Mouse (Mus musculus) liver, embryonic 14.5 days (tissue): ENCODE results near the gene Dkkl1. TPM values are rescaled to one million over a fixed set of nuclear protein-coding genes. Genes with fewer than 3 reads are reported as not detected.

ENCODE experiments used
- ATAC-seq: fragments of 200-750 bp; cut with Nextera tagmentation; 2 replicates; pipeline ENCODE4 v1.8.0; 2017; ENCODE audit warnings: moderate number of reproducible peaks, mild to moderate bottlenecking, moderate library complexity; ENCODE audit not compliant: insufficient read depth
- DNase-seq, 3 experiments: peaks; one replicate each; pipeline ENCODE4 v3.0.0-alpha.2; 2012 to 2013; ENCODE audit warnings: low read depth in 3 of 3, low spot score in 3 of 3
- H3K27ac ChIP-seq: fragments of 300-500 bp; sonication (generic); 2 replicates; pipeline ENCODE4 v1.5.1; 2014; ENCODE audit warnings: moderate library complexity, mild to moderate bottlenecking, control low read depth, inconsistent platforms
- H3K27me3 ChIP-seq: fragments of 300-500 bp; sonication (generic); 2 replicates; pipeline ENCODE4 v1.6.1; 2014; ENCODE audit warnings: mild to moderate bottlenecking, low read length, moderate library complexity; ENCODE audit not compliant: control insufficient read depth, insufficient read depth
- H3K36me3 ChIP-seq: fragments of 300-500 bp; sonication (generic); replicated peaks from 2 replicates; pipeline ENCODE4 v1.6.1; 2014; ENCODE audit warnings: low read depth; ENCODE audit not compliant: control insufficient read depth, insufficient read depth
- H3K4me1 ChIP-seq, 2 experiments: fragments of 200-500 bp in 1 of 2; fragments of 300-500 bp in 1 of 2; sonication (generic) in 1 of 2; replicated peaks; 2 replicates each; pipeline ENCODE4 v1.6.1; 2012 to 2014; ENCODE audit warnings: antibody characterized with exemption in 1 of 2, inconsistent platforms in 1 of 2, low read length in 1 of 2; ENCODE audit not compliant: control insufficient read depth in 2 of 2, insufficient read depth in 2 of 2
- H3K4me2 ChIP-seq: fragments of 300-500 bp; sonication (generic); 2 replicates; pipeline ENCODE4 v1.6.1; 2014; ENCODE audit warnings: low read depth, mild to moderate bottlenecking, control low read depth, moderate library complexity
- H3K4me3 ChIP-seq, 2 experiments: fragments of 200-500 bp in 1 of 2; fragments of 300-500 bp in 1 of 2; sonication (generic) in 1 of 2; 2 replicates each; pipeline ENCODE4 v1.5.1; 2012 to 2014; ENCODE audit warnings: low read depth in 2 of 2, low read length in 2 of 2, mild to moderate bottlenecking in 2 of 2, control low read depth in 1 of 2, inconsistent platforms in 1 of 2, moderate library complexity in 1 of 2; ENCODE audit not compliant: insufficient read depth in 1 of 2
- H3K9ac ChIP-seq: fragments of 300-500 bp; sonication (generic); replicated peaks from 2 replicates; pipeline ENCODE4 v1.6.1; 2014; ENCODE audit warnings: mild to moderate bottlenecking, control low read depth, moderate library complexity
- H3K9me3 ChIP-seq: fragments of 300-500 bp; sonication (generic); 2 replicates; pipeline ENCODE4 v1.6.1; 2016; ENCODE audit warnings: low read length, mixed read lengths; ENCODE audit not compliant: control insufficient read depth
- CTCF ChIP-seq: IDR thresholded peaks from 2 replicates; pipeline ENCODE4 v1.5.1; 2016; ENCODE audit warnings: antibody characterized with exemption, low read depth, control low read depth
- EP300 ChIP-seq: IDR thresholded peaks from 2 replicates; pipeline ENCODE4 v1.6.1; 2016; ENCODE audit warnings: antibody characterized with exemption, low read depth
- WGBS: fragments of 180-500 bp; shearing (Covaris S2); extraction: QIAGEN DNeasy Blood & Tissue Kit; methylation state at CpG from one replicate; pipeline ENCODE4 v1.1.7; 2014; ENCODE audit not compliant: insufficient replicate concordance; 5-methylcytosine and 5-hydroxymethylcytosine counted together
- polyA plus RNA-seq, 2 experiments: library from polyadenylated mRNA; depleted of rRNA in 1 of 2; stranded (reverse) in 1 of 2; unstranded in 1 of 2; fragments of >200 nt; fragmentation: Nextera tagmentation in 1 of 2; extraction: Ambion mirVana in 1 of 2; gene quantifications; 2 replicates each; pipeline versions ENCODE4 v1.2.1 to v1.2.3; 2012 to 2014

The Dkkl1 gene
- polyA plus RNA-seq, 2 experiments: 1.1 to 2.1 TPM

- Histone ChIP-seq H3K9ac (no peak overlapping the region), H3K27me3 (no peaks in the 10 kb centered on the region), H3K4me1 (peaks cover 0 to 11% of the 10 kb centered on the region in 2 experiments; a peak in 1 of 4 replicates), H3K36me3 (no peaks in the 10 kb centered on the region), H3K4me3 (no peak overlapping the region), H3K4me2 (no peak overlapping the region), H3K27ac (no peak overlapping the region), H3K9me3 (no peaks in the 10 kb centered on the region)
- 59% methylated on average over 7 of the region's 7 CpGs for WGBS
- DNase-seq (no peak), ATAC-seq (no peak)
- no peak for TF ChIP-seq CTCF
- TF ChIP-seq EP300: no peak
Measured at GRCm38 (mm10) chr7:45229459-45230203, 17.7 kb upstream of the Dkkl1 start.

GRCm38 (mm10) chr7:45229046-45229445 lies 17.1 kb upstream of the Dkkl1 start:
- no peak for TF ChIP-seq EP300
- TF ChIP-seq CTCF: no peak

GRCm38 (mm10) chr7:45228548-45228947 lies 16.6 kb upstream of the Dkkl1 start:
- Histone ChIP-seq H3K4me2 (no peak overlapping the region), H3K4me1 (peaks cover 0 to 5% of the 10 kb centered on the region in 2 experiments; a peak in 1 of 4 replicates), H3K9me3 (no peaks in the 10 kb centered on the region), H3K9ac (no peak overlapping the region), H3K27ac (no peak overlapping the region), H3K36me3 (no peaks in the 10 kb centered on the region), H3K27me3 (no peaks in the 10 kb centered on the region), H3K4me3 (no peak overlapping the region)
- ATAC-seq (no peak), DNase-seq (no peak)
- TF ChIP-seq EP300: no peak
- TF ChIP-seq CTCF: no peak
- WGBS: 79% methylated on average over 18 of the region's 18 CpGs

More at GRCm38 (mm10) chr7:45229046-45229445, 17.1 kb upstream of the Dkkl1 start:
- H3K4me3 ChIP-seq: no peak overlapping the region
- WGBS: 64% methylated on average over 8 of the region's 8 CpGs
- H3K9me3 ChIP-seq: no peaks in the 10 kb centered on the region
- H3K9ac ChIP-seq: no peak overlapping the region
- H3K36me3 ChIP-seq: no peaks in the 10 kb centered on the region
- no peak overlapping the region for H3K4me2 ChIP-seq
- peaks cover 0 to 9% of the 10 kb centered on the region in 2 experiments; a peak in 1 of 4 replicates for H3K4me1 ChIP-seq
- no peak for ATAC-seq
- DNase-seq: no peak
- H3K27ac ChIP-seq: no peak overlapping the region
- no peaks in the 10 kb centered on the region for H3K27me3 ChIP-seq

GRCm38 (mm10) chr7:45226421-45226820 lies 14.5 kb upstream of the Dkkl1 start:
- H3K9me3 ChIP-seq: no peaks in the 10 kb centered on the region
- ATAC-seq (no peak), DNase-seq (no peak)
- H3K36me3 ChIP-seq: no peaks in the 10 kb centered on the region
- TF ChIP-seq CTCF (no peak), EP300 (no peak)
- H3K27ac ChIP-seq: no peak overlapping the region
- whole genome bisulfite sequencing: 74% methylated on average over 5 of the region's 5 CpGs
- H3K4me2 ChIP-seq: no peak overlapping the region
- H3K9ac ChIP-seq: no peak overlapping the region
- no peaks in the 10 kb centered on the region for H3K4me1 ChIP-seq
- no peaks in the 10 kb centered on the region for H3K27me3 ChIP-seq
- H3K4me3 ChIP-seq: no peak overlapping the region

- Histone ChIP-seq H3K36me3 (no peaks in the 10 kb centered on the region), H3K27me3 (no peaks in the 10 kb centered on the region), H3K4me1 (no peaks in the 10 kb centered on the region), H3K27ac (no peak overlapping the region), H3K9ac (no peak overlapping the region), H3K9me3 (no peaks in the 10 kb centered on the region), H3K4me2 (no peak overlapping the region), H3K4me3 (no peak overlapping the region)
- WGBS: 80% methylated on average over 7 of the region's 7 CpGs
- ATAC-seq (no peak), DNase-seq (no peak)
- TF ChIP-seq CTCF: no peak
- TF ChIP-seq EP300: no peak
Measured at GRCm38 (mm10) chr7:45224826-45225225, 12.9 kb upstream of the Dkkl1 start.
